Mouse (Mus musculus) E14TG2a.4 (cell line): ENCODE data around the gene Gm4553.
"Not testable (repeated sequence)": the region's sequence is repeated elsewhere in the genome, so short reads cannot be mapped to it uniquely, and the experiment has no call there.

ENCODE experiments used
- H3K27me3 ChIP-seq: 2 replicates; pipeline ENCODE4 v1.6.1; 2014; ENCODE audit warnings: low read length, control low read depth; ENCODE audit not compliant: insufficient read depth
- H3K36me3 ChIP-seq: 2 replicates; pipeline ENCODE4 v1.6.1; 2014; ENCODE audit warnings: low read length, control low read depth; ENCODE audit not compliant: insufficient read depth
- H3K4me1 ChIP-seq: replicated peaks from 2 replicates; pipeline ENCODE4 v1.6.1; 2014; ENCODE audit warnings: low read depth, low read length, control low read depth
- H3K4me3 ChIP-seq: replicated peaks from 2 replicates; pipeline ENCODE4 v1.5.1; 2014; ENCODE audit warnings: mild to moderate bottlenecking, low read length
- H3K9me3 ChIP-seq: 2 replicates; pipeline ENCODE4 v1.6.1; 2014; ENCODE audit warnings: low read length, control low read depth
- CTCF ChIP-seq: conservative IDR thresholded peaks from 2 replicates; pipeline ENCODE4 v1.5.1; 2014; ENCODE audit warnings: low read length
- NANOG ChIP-seq: IDR thresholded peaks from 2 replicates; pipeline ENCODE4 v1.6.1; 2014; ENCODE audit warnings: borderline replicate concordance, low read length, mixed read lengths
- POU5F1 ChIP-seq: IDR thresholded peaks from 2 replicates; pipeline ENCODE4 v1.6.1; 2014; ENCODE audit warnings: low read length, borderline replicate concordance

Gene Gm4553

DNA sequence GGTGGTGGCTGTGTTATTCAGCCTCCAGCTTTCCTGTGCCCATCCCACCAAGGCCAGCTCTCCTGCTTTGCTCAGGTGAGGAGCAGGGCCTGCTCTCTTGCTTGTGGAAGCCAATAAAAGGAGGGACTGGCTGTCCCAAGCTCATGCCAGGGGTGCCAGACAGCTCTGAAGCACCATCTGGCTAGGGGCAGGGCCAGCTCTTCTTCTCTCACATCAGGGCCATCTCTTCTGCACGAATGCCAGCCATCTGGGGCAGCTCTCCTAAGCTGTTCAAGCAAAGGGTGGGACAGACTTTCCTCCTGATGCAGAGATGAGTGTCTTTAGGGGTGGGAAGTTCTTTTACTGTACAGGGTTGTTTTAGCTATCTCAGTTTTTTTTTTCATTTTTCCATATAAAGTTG, 15.5 kb upstream of the Gm4553 start:
- TF ChIP-seq NANOG, result no peak
- no peak for TF ChIP-seq CTCF
- TF ChIP-seq POU5F1, result no peak
- H3K27me3 ChIP-seq, result 0 out of 2 replicates have a peak, but pooled peaks cover 2% of the 10 kb centered on the region
- no peaks in the 10 kb centered on the region for H3K36me3 ChIP-seq

DNA sequence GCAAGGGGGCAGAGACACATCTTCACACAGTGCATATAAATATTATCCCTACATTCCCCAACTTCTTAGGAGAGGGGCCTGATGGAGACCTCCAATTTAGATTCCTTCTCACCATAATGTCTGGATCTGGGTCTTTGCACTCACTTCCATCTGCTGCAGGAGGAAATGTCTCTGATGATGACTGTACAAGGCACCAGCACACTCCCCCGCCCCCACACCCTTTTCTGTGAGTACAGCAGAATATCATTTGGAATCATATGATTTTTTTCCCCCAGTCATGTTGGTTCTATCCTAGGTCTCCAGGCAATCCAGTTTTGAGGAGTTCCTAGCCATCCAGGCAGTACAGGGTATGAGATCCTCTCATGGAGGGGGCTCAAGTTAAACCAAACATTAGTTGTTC, 13.1 kb upstream of the Gm4553 start:
- H3K9me3 ChIP-seq, result peaks cover 19% of the 10 kb centered on the region
- 0 out of 2 replicates have a peak, but pooled peaks cover 2% of the 10 kb centered on the region for H3K27me3 ChIP-seq
- no peaks in the 10 kb centered on the region for H3K4me1 ChIP-seq
- TF ChIP-seq NANOG, result no peak
- TF ChIP-seq CTCF, result no peak
- TF ChIP-seq POU5F1, result no peak
- no peaks in the 10 kb centered on the region for H3K36me3 ChIP-seq
- no peak overlapping the region for H3K4me3 ChIP-seq

More for the DNA sequence above, 15.5 kb upstream of the Gm4553 start:
- H3K4me1 ChIP-seq, result no peaks in the 10 kb centered on the region
- peaks cover 23% of the 10 kb centered on the region for H3K9me3 ChIP-seq
- H3K4me3 ChIP-seq, result no peak overlapping the region

DNA sequence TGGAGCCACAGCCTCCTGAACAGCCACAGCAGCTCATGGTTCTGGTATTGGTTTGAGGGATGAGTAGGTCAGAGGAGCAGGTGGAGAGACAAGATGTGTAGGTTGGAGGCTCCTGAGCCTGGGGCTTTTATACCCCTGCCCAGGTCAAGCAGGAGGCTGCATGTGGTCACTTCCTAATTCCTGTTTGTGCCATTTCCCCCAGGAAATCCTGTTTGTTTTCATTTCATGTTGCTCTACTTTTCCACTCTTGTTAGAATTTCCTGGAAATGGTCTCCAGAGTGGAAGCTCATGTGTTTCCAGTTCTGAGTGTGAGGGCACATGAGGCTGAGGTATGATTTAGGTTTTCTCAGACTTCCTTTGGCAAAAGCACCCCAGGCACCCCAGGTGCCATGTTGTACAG, 10.4 kb upstream of the Gm4553 start, which contains the start of gene Krtap5-2:
Krtap5-2 (minus strand) TSS at position 101 of the 400 bp plus-strand sequence.
- peaks cover 19% of the 10 kb centered on the region for H3K9me3 ChIP-seq
- H3K4me3 ChIP-seq, H3K36me3 ChIP-seq, H3K4me1 ChIP-seq, H3K27me3 ChIP-seq: not testable (repeated sequence)

DNA sequence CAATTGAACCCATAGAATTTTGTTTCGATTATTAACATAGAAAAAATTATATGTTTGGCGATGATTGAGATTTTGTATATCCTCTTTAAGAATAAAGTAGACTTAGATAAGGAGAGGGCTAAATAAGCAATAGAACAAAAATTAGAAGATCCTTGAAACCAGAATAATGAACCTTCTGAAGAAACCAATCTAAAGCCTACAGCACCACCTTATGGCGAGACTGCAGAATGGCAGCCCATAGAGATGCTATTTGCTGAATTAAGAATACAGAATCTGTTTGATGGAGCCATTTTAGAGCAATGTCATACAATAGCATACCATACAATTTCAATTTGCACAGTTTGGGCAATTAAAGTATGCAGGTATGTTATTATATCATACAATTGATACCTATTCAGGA, 4.3 kb upstream of the Gm4553 start:
- peak; percentile 90 for TF ChIP-seq CTCF
- TF ChIP-seq NANOG, result no peak
- Histone ChIP-seq H3K9me3 (no peaks in the 10 kb centered on the region), H3K36me3 (no peaks in the 10 kb centered on the region), H3K27me3 (peaks cover 4% of the 10 kb centered on the region; the same call in 1 of the 2 replicates), H3K4me3 (no peak overlapping the region), H3K4me1 (no peaks in the 10 kb centered on the region; the same call in 1 of the 2 replicates)

- TF ChIP-seq POU5F1 (no peak), CTCF (no peak), NANOG (no peak)
- Histone ChIP-seq H3K4me3 (no peak overlapping the region), H3K27me3 (no peaks in the 10 kb centered on the region), H3K4me1 (no peaks in the 10 kb centered on the region), H3K36me3 (no peaks in the 10 kb centered on the region), H3K9me3 (no peaks in the 10 kb centered on the region)
Measured at GRCm38 (mm10) chr7:142159366-142159765, 6.2 kb downstream of the Gm4553 start.

- not testable (repeated sequence) for H3K4me1 ChIP-seq, H3K9me3 ChIP-seq, H3K36me3 ChIP-seq
Measured at GRCm38 (mm10) chr7:142157013-142157412, 8.5 kb downstream of the Gm4553 start, which contains the start of gene Gm29735. Gene Gm29735, minus strand, starts transcription at chr7:142157113.

DNA sequence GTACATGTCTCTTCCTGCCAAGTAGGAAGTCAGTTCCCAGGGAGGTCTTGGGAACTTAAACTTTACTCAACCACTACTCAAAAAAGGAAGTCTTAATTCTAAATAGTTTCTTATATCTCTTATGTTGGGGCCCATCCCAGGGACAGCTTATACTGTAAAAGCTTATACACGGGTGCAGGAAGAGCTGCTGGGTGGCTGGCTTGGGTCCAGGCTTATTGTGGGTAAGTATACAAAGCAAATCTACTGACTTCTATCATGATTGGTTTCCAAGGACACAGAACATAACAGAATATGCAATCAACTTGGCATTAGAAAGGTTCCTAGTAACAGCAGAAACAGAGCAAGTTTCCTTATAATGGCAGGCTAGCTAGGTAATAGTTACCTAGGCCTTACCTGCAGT, 10.2 kb downstream of the Gm4553 start:
- no peaks in the 10 kb centered on the region for H3K36me3 ChIP-seq
- TF ChIP-seq CTCF, result no peak
- TF ChIP-seq POU5F1, result no peak
- no peaks in the 10 kb centered on the region for H3K4me1 ChIP-seq
- H3K9me3 ChIP-seq, result no peaks in the 10 kb centered on the region
- H3K27me3 ChIP-seq, result 0 out of 2 replicates have a peak, but pooled peaks cover 5% of the 10 kb centered on the region
- H3K4me3 ChIP-seq, result no peak overlapping the region

More at GRCm38 (mm10) chr7:142157013-142157412, 8.5 kb downstream of the Gm4553 start, which contains the start of gene Gm29735:
- not testable (repeated sequence) for H3K27me3 ChIP-seq, H3K4me3 ChIP-seq

- Histone ChIP-seq H3K36me3 (no peaks in the 10 kb centered on the region), H3K27me3 (0 out of 2 replicates have a peak, but pooled peaks cover 5% of the 10 kb centered on the region), H3K9me3 (no peaks in the 10 kb centered on the region), H3K4me3 (no peak overlapping the region), H3K4me1 (no peaks in the 10 kb centered on the region)
- TF ChIP-seq NANOG (no peak), CTCF (no peak), POU5F1 (no peak)
Measured at GRCm38 (mm10) chr7:142152191-142152590, 13.3 kb downstream of the Gm4553 start.

DNA sequence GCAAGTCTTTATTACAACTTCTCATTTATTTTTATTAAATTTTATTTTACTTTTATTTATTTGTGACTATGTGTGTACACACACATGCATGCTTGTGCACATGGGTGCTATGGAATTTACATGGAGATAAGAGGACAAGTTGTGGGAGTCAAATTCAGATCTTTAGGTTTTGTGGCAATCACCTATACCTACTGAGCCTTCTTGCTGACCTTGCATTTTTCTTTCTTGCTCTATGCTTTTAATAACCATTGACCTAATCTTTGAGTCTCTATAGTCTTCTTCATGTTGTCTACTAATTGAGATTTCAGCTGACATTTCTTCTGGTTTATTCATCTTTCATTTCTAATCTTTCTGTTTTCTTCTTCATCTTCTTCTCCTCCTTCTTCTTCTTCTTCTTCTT, 16.9 kb downstream of the Gm4553 start:
- TF ChIP-seq CTCF, result no peak
- TF ChIP-seq POU5F1, result no peak
- TF ChIP-seq NANOG, result no peak
- Histone ChIP-seq H3K4me1 (no peaks in the 10 kb centered on the region), H3K36me3 (no peaks in the 10 kb centered on the region), H3K27me3 (peaks cover 17% of the 10 kb centered on the region), H3K4me3 (no peak overlapping the region), H3K9me3 (no peaks in the 10 kb centered on the region)
